Mouse (Mus musculus): Measurements from ENCODE around the gene Mmgt1.

The Mmgt1 gene

GRCm38 (mm10) chrX:56597887-56598640 lies at the start of gene Mmgt1:
Mmgt1 (minus strand) TSS chrX:56598069.
- DNase-seq: peak; percentile 97

GRCm38 (mm10) chrX:56640066-56640465 lies 42.2 kb upstream of the Mmgt1 start:
- DNase-seq: no peak

- no peak for DNase-seq
Measured at GRCm38 (mm10) chrX:56636185-56636584, 38.3 kb upstream of the Mmgt1 start.

GRCm38 (mm10) chrX:56615236-56615635 lies 17.4 kb upstream of the Mmgt1 start:
- DNase-seq: no peak

GRCm38 (mm10) chrX:56610318-56610694 lies 12.4 kb upstream of the Mmgt1 start:
- DNase-seq: peak; percentile 23

GRCm38 (mm10) chrX:56609623-56610317 lies 11.9 kb upstream of the Mmgt1 start, which contains the start of gene Slc9a6:
Slc9a6 (plus strand) TSS chrX:56609757.
- peak; percentile 82 for DNase-seq

GRCm38 (mm10) chrX:56609285-56609622 lies 11.4 kb upstream of the Mmgt1 start:
- DNase-seq: no peak

GRCm38 (mm10) chrX:56607032-56607710 lies 9.3 kb upstream of the Mmgt1 start:
- DNase-seq: no peak

- DNase-seq: no peak
Measured at GRCm38 (mm10) chrX:56606536-56606935, 8.7 kb upstream of the Mmgt1 start.

GRCm38 (mm10) chrX:56597219-56597886 lies 516 bp downstream of the Mmgt1 start:
- DNase-seq: no peak

- DNase-seq: no peak
Measured at GRCm38 (mm10) chrX:56578200-56578599, 19.7 kb downstream of the Mmgt1 start.

GRCm38 (mm10) chrX:56572465-56572864 lies 25.4 kb downstream of the Mmgt1 start:
- DNase-seq: no peak

GRCm38 (mm10) chrX:56553584-56553983 lies 44.3 kb downstream of the Mmgt1 start:
- no peak for DNase-seq

- DNase-seq: no peak
Measured at GRCm38 (mm10) chrX:56549506-56549905, 48.4 kb downstream of the Mmgt1 start, which contains the start of gene Gm648. Gm648 (minus strand) TSS chrX:56549606.

GRCm38 (mm10) chrX:56537162-56537561 lies 60.7 kb downstream of the Mmgt1 start:
- no peak for DNase-seq
